ENCODE assay signal across 10 mouse cellular contexts in the genomic region with DNA sequence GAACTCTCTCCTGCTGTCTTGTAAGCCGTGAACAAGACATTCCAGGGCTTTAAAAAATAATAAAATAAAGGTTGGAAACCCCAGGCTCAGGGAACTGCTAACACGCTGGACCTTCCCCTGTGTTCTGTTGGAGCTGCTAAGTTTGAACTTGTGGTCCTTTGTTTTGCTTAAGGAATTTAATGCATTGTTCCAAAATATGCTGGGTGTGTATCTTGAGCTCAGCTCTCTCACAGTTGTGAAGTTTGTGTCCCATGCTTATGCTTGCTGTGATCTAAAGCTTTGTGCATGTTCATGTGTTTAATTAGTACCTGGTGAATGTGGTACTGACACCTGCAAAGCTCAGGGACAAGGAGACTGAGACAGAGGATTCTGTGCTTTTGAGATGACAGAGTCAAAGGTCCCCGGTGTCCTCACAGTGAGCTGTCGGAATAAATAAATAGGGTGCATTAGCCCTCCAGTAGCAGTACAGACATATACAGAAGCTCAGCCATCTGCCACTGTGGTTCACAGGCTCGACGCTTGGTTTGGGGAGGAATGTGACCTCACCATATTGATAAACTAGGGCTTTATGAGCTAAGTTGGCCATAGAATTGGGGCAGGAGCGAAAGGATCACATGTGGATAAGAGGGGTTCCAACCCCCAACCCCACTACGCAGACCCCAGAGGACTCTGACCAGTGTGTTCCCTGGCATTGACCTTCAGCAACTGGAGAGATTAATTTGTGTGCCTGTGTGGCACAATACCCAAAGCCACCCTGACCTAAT.
DNase-seq lines count a peak whose midpoint lies in the region; ATAC-seq and TF ChIP-seq lines count a peak whose summit lies in the region.
"Had no signal": no experiment of that assay in that cellular context is flagged by ENCODE, and none has a peak within 500 bp of the region (broad histone marks: within the 10 kb centered on the region; RNA-seq: fewer than 3 reads in every experiment).

No protein-coding gene starts in this region.

- no peak overlapping the region for H3K4me3 ChIP-seq in kidney, postnatal 0 days (replicated peaks; ENCODE audit: low read depth, low read length)
- no peak overlapping the region for H3K4me3 ChIP-seq in forebrain, embryonic 13.5 days
- no peak overlapping the region for H3K4me3 ChIP-seq in limb, embryonic 13.5 days
- no peak overlapping the region for H3K4me3 ChIP-seq in stomach, embryonic 15.5 days (replicated peaks)

- no peak overlapping the region for H3K9ac ChIP-seq in kidney, postnatal 0 days (ENCODE audit: low read depth, low read length)
- H3K9ac ChIP-seq in forebrain, embryonic 13.5 days, result peak overlapping the region; percentile 56; the same call in 1 of the 2 replicates
- no peak overlapping the region for H3K9ac ChIP-seq in limb, embryonic 13.5 days
- no peak overlapping the region for H3K9ac ChIP-seq in stomach, embryonic 15.5 days

- DNase-seq in kidney, postnatal 0 days (ENCODE audit: low spot score), result no peak
- DNase-seq in kidney, adult 11 months, result no peak
- no peak for DNase-seq in kidney, adult 18-20 months
- DNase-seq in layer of hippocampus, adult 18-20 months (ENCODE audit: low spot score in 2 of 2), result no peak
- no peak for DNase-seq in kidney, postnatal 10 days
- DNase-seq: layer of hippocampus, adult 9-11 months; lung, postnatal 10 days had no signal

- H3K27ac ChIP-seq in kidney, postnatal 0 days, result peak overlapping the region; percentile 51; the same call in 1 of the 2 replicates
- H3K27ac ChIP-seq in forebrain, embryonic 13.5 days, result peak overlapping the region; percentile 72
- no peak overlapping the region for H3K27ac ChIP-seq in limb, embryonic 13.5 days
- peak overlapping the region; percentile 52; the same call in 1 of the 2 replicates for H3K27ac ChIP-seq in stomach, embryonic 15.5 days

- no peak for TF ChIP-seq CTCF in kidney, postnatal 0 days (IDR thresholded peaks at IDR 0.05; ENCODE audit: low read depth)

- H3K9me3 ChIP-seq in kidney, postnatal 0 days (replicated peaks; ENCODE audit: low read length), result no peaks in the 10 kb centered on the region
- peaks cover 4% of the 10 kb centered on the region; the same call in 1 of the 2 replicates for H3K9me3 ChIP-seq in forebrain, embryonic 13.5 days (replicated peaks)
- no peaks in the 10 kb centered on the region for H3K9me3 ChIP-seq in limb, embryonic 13.5 days
- no peaks in the 10 kb centered on the region for H3K9me3 ChIP-seq in stomach, embryonic 15.5 days

- H3K36me3 ChIP-seq in kidney, postnatal 0 days (ENCODE audit: insufficient read depth, low read length), result no peaks in the 10 kb centered on the region
- H3K36me3 ChIP-seq in forebrain, embryonic 13.5 days (ENCODE audit: poor library complexity, severe bottlenecking), result no peaks in the 10 kb centered on the region
- no peaks in the 10 kb centered on the region for H3K36me3 ChIP-seq in limb, embryonic 13.5 days
- no peaks in the 10 kb centered on the region for H3K36me3 ChIP-seq in stomach, embryonic 15.5 days

- H3K27me3 ChIP-seq in kidney, postnatal 0 days (ENCODE audit: insufficient read depth, low read length), result no peaks in the 10 kb centered on the region
- H3K27me3 ChIP-seq in forebrain, embryonic 13.5 days, result no peaks in the 10 kb centered on the region
- H3K27me3 ChIP-seq in limb, embryonic 13.5 days, result no peaks in the 10 kb centered on the region
- H3K27me3 ChIP-seq in stomach, embryonic 15.5 days (replicated peaks), result no peaks in the 10 kb centered on the region

- peaks cover 29% of the 10 kb centered on the region for H3K4me1 ChIP-seq in kidney, postnatal 0 days (replicated peaks; ENCODE audit: insufficient read depth, low read length)
- H3K4me1 ChIP-seq in forebrain, embryonic 13.5 days, result peaks cover 36% of the 10 kb centered on the region
- H3K4me1 ChIP-seq in limb, embryonic 13.5 days, result peaks cover 59% of the 10 kb centered on the region
- H3K4me1 ChIP-seq in stomach, embryonic 15.5 days, result peaks cover 27% of the 10 kb centered on the region

- no peak overlapping the region for H3K4me2 ChIP-seq in kidney, postnatal 0 days (ENCODE audit: low read length)
- H3K4me2 ChIP-seq in forebrain, embryonic 13.5 days, result peak overlapping the region; percentile 45
- peak overlapping the region; percentile 45 for H3K4me2 ChIP-seq in limb, embryonic 13.5 days (replicated peaks)
- 0 out of 2 replicates have a peak overlapping the region, but pooled peaks have one; percentile 44 for H3K4me2 ChIP-seq in stomach, embryonic 15.5 days

- WGBS in kidney, postnatal 0 days, result 65% methylated on average over 8 of the region's 8 CpGs
- 23% methylated on average over 8 of the region's 8 CpGs for WGBS in forebrain, embryonic 13.5 days
- WGBS in limb, embryonic 13.5 days, result 42% methylated on average over 8 of the region's 8 CpGs
- 43% methylated on average over 8 of the region's 8 CpGs for WGBS in stomach, embryonic 15.5 days

- no peak for ATAC-seq in kidney, postnatal 0 days (replicated peaks; ENCODE audit: low FRiP score, low read depth)
- ATAC-seq in forebrain, embryonic 13.5 days, result peak; percentile 50
- no peak for ATAC-seq in limb, embryonic 13.5 days (ENCODE audit: low FRiP score, low read depth)
- ATAC-seq in stomach, embryonic 15.5 days (ENCODE audit: insufficient read depth, low FRiP score, low read depth), result no peak
